In genomic region chr10:75406755-75407154, GRCm38 (mm10) we compare ENCODE assay signal across 8 mouse cellular contexts. TPM values are rescaled to one million over a fixed set of nuclear protein-coding genes. Genes with fewer than 3 reads are reported as not detected.
DNase-seq lines count a peak whose midpoint lies in the region; ATAC-seq and TF ChIP-seq lines count a peak whose summit lies in the region.
"Had no signal": no experiment of that assay in that cellular context is flagged by ENCODE, and none has a peak within 500 bp of the region (broad histone marks: within the 10 kb centered on the region; RNA-seq: fewer than 3 reads in every experiment).

No protein-coding gene starts in this region.

- no peaks in the 10 kb centered on the region for H3K36me3 ChIP-seq in midbrain, embryonic 15.5 days (replicated peaks)
- H3K36me3 ChIP-seq: midbrain, embryonic 12.5 days had no signal

- no peaks in the 10 kb centered on the region for H3K27me3 ChIP-seq in midbrain, embryonic 15.5 days (replicated peaks)
- H3K27me3 ChIP-seq: midbrain, embryonic 12.5 days had no signal

- TF ChIP-seq CTCF in brain, embryonic 14.5 days (IDR thresholded peaks at IDR 0.05; ENCODE audit: borderline replicate concordance, extremely low read depth, insufficient read depth, insufficient read length): no peak

- no peak for ATAC-seq in midbrain, embryonic 15.5 days (replicated peaks)

- peak; percentile 13 for DNase-seq in NIH3T3 (ENCODE audit: low read depth)
- DNase-seq in brain, embryonic 14.5 days (ENCODE audit: low read depth): peak; percentile 42
- DNase-seq in heart, adult 8-10 months (ENCODE audit: low spot score): peak; percentile 41
- peak; percentile 94 for DNase-seq in kidney, postnatal 36 days
- DNase-seq in ovary, postnatal 14 days (ENCODE audit: low spot score): peak; percentile 18
- DNase-seq in thymus, postnatal 4 days: no peak

- H3K4me1 ChIP-seq in midbrain, embryonic 15.5 days: peaks cover 5% of the 10 kb centered on the region; the same call in 1 of the 2 replicates

- no peak overlapping the region for H3K9ac ChIP-seq in midbrain, embryonic 15.5 days
- H3K9ac ChIP-seq: midbrain, embryonic 12.5 days had no signal

- no peak overlapping the region for H3K4me2 ChIP-seq in midbrain, embryonic 15.5 days
- H3K4me2 ChIP-seq: midbrain, embryonic 12.5 days had no signal

- H3K4me3 ChIP-seq in midbrain, embryonic 15.5 days: no peak overlapping the region
- H3K4me3 ChIP-seq: midbrain, embryonic 12.5 days had no signal

- TF ChIP-seq POLR2A in brain, embryonic 14.5 days (IDR thresholded peaks at IDR 0.05; ENCODE audit: borderline replicate concordance, extremely low read depth, insufficient read depth, insufficient read length, poor library complexity, severe bottlenecking): no peak

- H3K27ac ChIP-seq in midbrain, embryonic 15.5 days: no peak overlapping the region
- H3K27ac ChIP-seq: midbrain, embryonic 12.5 days had no signal

- WGBS in midbrain, embryonic 15.5 days: 51% methylated on average over 13 of the region's 13 CpGs

- H3K9me3 ChIP-seq in midbrain, embryonic 15.5 days: no peaks in the 10 kb centered on the region
- H3K9me3 ChIP-seq: midbrain, embryonic 12.5 days had no signal

RNA-seq across cellular contexts. Expression of gene Upb1, which starts 5.8 kb away (rescaled TPM):
- 0.04 TPM in 1 of 2 replicates, not detected in the other for polyA plus RNA-seq in brain, embryonic 14.5 days (2012; rRNA removed)
- total RNA-seq in heart, adult 8-10 months (2022): 1 to 10 TPM in 1 of 4 experiments, under 1 TPM in 3; 0.53 to 1.0 (median 0.63) TPM
- polyA plus RNA-seq in midbrain, embryonic 15.5 days (2015; fragmentation: Nextera tagmentation; extraction: Ambion mirVana): 0.28 and 0.51 TPM in 2 replicates
